Mouse (Mus musculus) lung, adult 2 months (tissue): ENCODE measurements around the gene Spint2.

Experiments
- CTCF ChIP-seq: fragments of 200-500 bp; IDR thresholded peaks from 2 replicates; pipeline ENCODE4 v1.5.1; 2011; ENCODE audit warnings: mild to moderate bottlenecking, low read length, control low read depth; ENCODE audit not compliant: insufficient read depth
- POLR2A ChIP-seq: fragments of 200-500 bp; IDR thresholded peaks from 2 replicates; pipeline ENCODE4 v1.6.1; 2011; ENCODE audit warnings: low read depth, mild to moderate bottlenecking, control low read depth, low read length, borderline replicate concordance; ENCODE audit errors: extremely low read depth

DNA sequence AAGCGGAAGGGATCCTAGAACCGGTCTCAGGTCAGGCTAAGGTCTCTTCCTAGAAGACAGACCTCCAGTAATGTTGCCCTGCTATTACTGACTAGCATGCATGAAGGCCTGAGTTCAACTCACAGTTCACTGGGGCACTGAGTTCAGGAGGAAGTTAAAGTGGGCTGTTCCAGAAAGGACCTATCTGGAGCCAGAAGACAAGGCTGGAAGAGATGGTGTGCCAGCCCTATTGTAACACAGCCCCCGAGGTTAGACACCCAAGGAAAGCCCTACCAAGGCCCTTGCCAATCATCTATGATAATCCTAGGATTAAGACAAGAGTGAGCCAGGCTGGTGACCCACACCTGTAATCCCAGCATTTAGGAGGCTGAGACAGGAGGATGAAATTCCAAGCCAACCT, 50.2 kb downstream of the Spint2 start:
- TF ChIP-seq CTCF (no peak), POLR2A (no peak)
